Comparison of ENCODE assay signal across 17 mouse cellular contexts in the genomic region with DNA sequence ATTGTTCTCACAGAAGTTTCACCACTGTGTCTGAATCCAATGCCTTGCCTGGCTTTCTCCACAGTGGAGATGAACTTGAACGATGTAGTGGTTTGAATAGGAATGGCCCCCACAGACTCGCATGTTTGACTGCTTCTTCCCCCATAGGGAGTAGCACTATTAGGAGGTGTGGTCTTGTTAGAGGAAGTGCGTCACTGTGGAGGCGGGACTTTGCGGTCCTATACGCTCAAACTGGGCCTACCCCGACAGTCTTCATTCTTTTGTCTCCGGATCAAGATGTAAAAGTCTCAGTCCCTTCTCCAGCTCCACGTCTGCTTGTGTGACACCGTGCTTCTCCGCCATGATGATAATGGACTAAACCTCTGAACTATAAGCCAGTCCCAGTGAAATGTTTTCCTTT.
"Had no signal": no experiment of that assay in that cellular context is flagged by ENCODE, and none has a peak within 500 bp of the region (broad histone marks: within the 10 kb centered on the region; RNA-seq: fewer than 3 reads in every experiment).

No protein-coding gene starts in this region.

- H3K4me3 ChIP-seq: midbrain, embryonic 10.5 days; midbrain, embryonic 12.5 days; myocyte had no signal

- H3K4me2 ChIP-seq: lung, embryonic 14.5 days; midbrain, embryonic 12.5 days had no signal

- ATAC-seq: midbrain, embryonic 16.5 days had no signal

- H3K9me3 ChIP-seq: midbrain, embryonic 10.5 days; midbrain, embryonic 12.5 days had no signal

- DNase-seq: lung, adult 18-20 months; lung, embryonic 14.5 days; lung, postnatal 10 days; lung, postnatal 4 days; midbrain, embryonic 14.5 days; retina, postnatal 1 day; right cerebral cortex, adult 18-20 months; right cerebral cortex, postnatal 25 days; right cerebral cortex, postnatal 4 days; thymus, adult 18-20 months; thymus, postnatal 14 days; thymus, postnatal 4 days had no signal

- H3K27me3 ChIP-seq: midbrain, embryonic 12.5 days had no signal

- H3K27ac ChIP-seq: liver, embryonic 14.5 days; midbrain, embryonic 10.5 days; midbrain, embryonic 12.5 days had no signal

- H3K9ac ChIP-seq: liver, embryonic 14.5 days; lung, embryonic 14.5 days; midbrain, embryonic 12.5 days had no signal

- H3K36me3 ChIP-seq: midbrain, embryonic 10.5 days; midbrain, embryonic 12.5 days had no signal
